Comparison of ENCODE assay signal across 9 mouse cellular contexts in the genomic region with DNA sequence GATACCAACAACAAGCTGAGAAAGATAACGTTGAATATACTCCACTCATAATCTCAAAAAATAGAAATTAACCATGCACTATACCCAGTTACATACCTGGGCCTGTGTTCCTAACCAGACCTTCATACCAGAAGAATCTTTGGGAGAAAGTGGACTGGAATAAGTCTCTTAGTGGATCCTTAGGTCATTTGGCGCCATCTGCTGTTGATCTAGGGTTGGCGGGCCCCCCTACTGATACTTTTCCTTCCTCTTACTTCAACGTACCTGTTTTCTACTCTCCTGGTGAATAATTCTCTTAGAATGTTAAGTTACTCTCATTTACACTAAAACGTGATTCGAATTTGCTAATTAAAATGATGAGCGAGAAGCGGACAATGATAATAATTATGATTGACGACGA. TPM values are rescaled to one million over a fixed set of nuclear protein-coding genes. Genes with fewer than 3 reads are reported as not detected.
DNase-seq lines count a peak whose midpoint lies in the region; ATAC-seq lines count a peak whose summit lies in the region.
"Had no signal": no experiment of that assay in that cellular context is flagged by ENCODE, and none has a peak within 500 bp of the region (broad histone marks: within the 10 kb centered on the region; RNA-seq: fewer than 3 reads in every experiment).

No protein-coding gene starts in this region.

- no peaks in the 10 kb centered on the region for H3K9me3 ChIP-seq in forebrain, embryonic 11.5 days (ENCODE audit: control insufficient read depth, low read length)
- H3K9me3 ChIP-seq in forebrain, embryonic 16.5 days (ENCODE audit: control insufficient read depth, low read length): no peaks in the 10 kb centered on the region
- H3K9me3 ChIP-seq: limb, embryonic 12.5 days had no signal

- no peak for ATAC-seq in forebrain, embryonic 11.5 days (replicated peaks; ENCODE audit: low FRiP score)
- ATAC-seq in forebrain, embryonic 16.5 days: no peak

- no peak overlapping the region for H3K4me3 ChIP-seq in forebrain, embryonic 11.5 days (ENCODE audit: low read depth, low read length)
- no peak overlapping the region for H3K4me3 ChIP-seq in forebrain, embryonic 16.5 days (replicated peaks; ENCODE audit: low read length)
- H3K4me3 ChIP-seq: limb, embryonic 12.5 days had no signal

- peak; percentile 61 for DNase-seq in forebrain, embryonic 11.5 days (ENCODE audit: low spot score)
- peak; percentile 71 to 74 for DNase-seq in B cell, adult 2 months
- peak; percentile 48 to 68 for DNase-seq in adrenal gland, postnatal 36 days
- peak; percentile 56 for DNase-seq in gastrocnemius, postnatal 10 days
- peak; percentile 60 to 74 for DNase-seq in layer of hippocampus, postnatal 10 days (ENCODE audit: low spot score in 2 of 2)
- peak; percentile 38 for DNase-seq in mesoderm, embryonic 11.5 days (ENCODE audit: low read depth, low spot score)
- peak; percentile 47 to 76 for DNase-seq in thymus, postnatal 10 days (ENCODE audit: low spot score in 2 of 2)

- no peaks in the 10 kb centered on the region for H3K4me1 ChIP-seq in forebrain, embryonic 11.5 days (replicated peaks; ENCODE audit: control insufficient read depth, insufficient read depth, low read length)
- no peaks in the 10 kb centered on the region for H3K4me1 ChIP-seq in forebrain, embryonic 16.5 days (replicated peaks; ENCODE audit: control insufficient read depth, insufficient read depth, low read length)
- H3K4me1 ChIP-seq: limb, embryonic 12.5 days had no signal

- no peak overlapping the region for H3K27ac ChIP-seq in forebrain, embryonic 11.5 days (ENCODE audit: low read depth, low read length)
- no peak overlapping the region for H3K27ac ChIP-seq in forebrain, embryonic 16.5 days (ENCODE audit: low read length)
- H3K27ac ChIP-seq: limb, embryonic 12.5 days had no signal

- no peaks in the 10 kb centered on the region for H3K27me3 ChIP-seq in forebrain, embryonic 11.5 days (ENCODE audit: control insufficient read depth, insufficient read depth, low read length)
- H3K27me3 ChIP-seq in forebrain, embryonic 16.5 days (replicated peaks; ENCODE audit: control insufficient read depth, insufficient read depth, low read length): no peaks in the 10 kb centered on the region
- H3K27me3 ChIP-seq: limb, embryonic 12.5 days had no signal

- WGBS in forebrain, embryonic 11.5 days: 41% methylated on average over 10 of the region's 10 CpGs
- WGBS in forebrain, embryonic 16.5 days: 31% methylated on average over 10 of the region's 10 CpGs

- H3K9ac ChIP-seq in forebrain, embryonic 11.5 days (ENCODE audit: low read length): no peak overlapping the region
- H3K9ac ChIP-seq in forebrain, embryonic 16.5 days (replicated peaks; ENCODE audit: low read depth, low read length): no peak overlapping the region
- H3K9ac ChIP-seq: limb, embryonic 12.5 days had no signal

- no peaks in the 10 kb centered on the region for H3K36me3 ChIP-seq in forebrain, embryonic 11.5 days (ENCODE audit: control insufficient read depth, insufficient read depth, low read length)
- no peaks in the 10 kb centered on the region for H3K36me3 ChIP-seq in forebrain, embryonic 16.5 days (ENCODE audit: control insufficient read depth, insufficient read depth)
- H3K36me3 ChIP-seq: limb, embryonic 12.5 days had no signal

- H3K4me2 ChIP-seq in forebrain, embryonic 11.5 days (ENCODE audit: low read depth, low read length, severe bottlenecking): no peak overlapping the region
- no peak overlapping the region for H3K4me2 ChIP-seq in forebrain, embryonic 16.5 days (ENCODE audit: low read length)
- H3K4me2 ChIP-seq: limb, embryonic 12.5 days had no signal

RNA-seq across cellular contexts. Expression of a gene that starts 35.5 kb away (rescaled TPM):
- polyA plus RNA-seq in forebrain, embryonic 11.5 days (2014; fragmentation: Nextera tagmentation; extraction: Ambion mirVana): 46.9 and 49.9 TPM in 2 replicates
- 92.2 and 92.5 TPM in 2 replicates for polyA plus RNA-seq in forebrain, embryonic 16.5 days (2015; fragmentation: Nextera tagmentation; extraction: Ambion mirVana)
- total RNA-seq in adrenal gland, postnatal 36 days (2021): 10 to 100 TPM; 89.5 to 96.9 TPM
- 10 to 100 TPM; 25.8 to 28.3 TPM for total RNA-seq in gastrocnemius, postnatal 10 days (2021)
- total RNA-seq in layer of hippocampus, postnatal 10 days (2021): 10 to 100 TPM; 70.2 to 81.5 TPM
